23 mouse cellular contexts compared by ENCODE assay signal in the genomic region with DNA sequence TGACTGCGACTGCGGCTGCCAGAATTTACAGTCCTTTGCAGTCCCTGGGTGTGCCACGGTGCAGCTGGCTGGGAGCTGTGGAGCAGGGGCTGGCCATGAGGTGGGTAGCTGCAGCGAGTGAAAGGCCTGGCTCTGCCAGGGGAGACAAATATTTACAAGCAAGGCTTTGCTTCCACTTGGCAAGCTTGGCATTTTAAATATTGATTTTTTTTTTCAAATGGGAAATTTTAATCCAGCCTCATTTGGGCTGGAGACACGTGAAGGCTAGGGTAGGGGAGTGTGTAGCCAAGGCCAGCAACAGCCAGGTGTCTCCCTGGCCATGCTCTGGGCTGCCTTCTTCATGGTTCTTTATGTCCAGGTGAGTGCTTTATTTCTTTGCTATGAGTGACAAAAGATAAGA. TPM values are rescaled to one million over a fixed set of nuclear protein-coding genes. Genes with fewer than 3 reads are reported as not detected.
DNase-seq lines count a peak whose midpoint lies in the region; ATAC-seq and TF ChIP-seq lines count a peak whose summit lies in the region.
"Had no signal": no experiment of that assay in that cellular context is flagged by ENCODE, and none has a peak within 500 bp of the region (broad histone marks: within the 10 kb centered on the region; RNA-seq: fewer than 3 reads in every experiment).

No protein-coding gene starts in this region.

- H3K79me2 ChIP-seq in liver, adult 2 months (ENCODE audit: control insufficient read depth, insufficient read depth, low read length), result no peaks in the 10 kb centered on the region

- no peak for TF ChIP-seq CTCF in layer of hippocampus, adult 2 months (conservative IDR thresholded peaks at IDR 0.05)
- no peak for TF ChIP-seq CTCF in liver, adult 2 months (IDR thresholded peaks at IDR 0.05; ENCODE audit: low read depth, low read length)
- no peak for TF ChIP-seq CTCF in liver, postnatal 0 days (IDR thresholded peaks at IDR 0.05; ENCODE audit: low read depth)

- H3K36me3 ChIP-seq in forebrain, embryonic 13.5 days (ENCODE audit: poor library complexity, severe bottlenecking), result peaks cover 12% of the 10 kb centered on the region
- no peaks in the 10 kb centered on the region; the same call in 1 of the 2 replicates for H3K36me3 ChIP-seq in forebrain, embryonic 11.5 days (ENCODE audit: control insufficient read depth, insufficient read depth, low read length)
- no peaks in the 10 kb centered on the region for H3K36me3 ChIP-seq in liver, adult 2 months (ENCODE audit: control insufficient read depth, insufficient read depth, low read length)
- H3K36me3 ChIP-seq in liver, postnatal 0 days (replicated peaks; ENCODE audit: insufficient read depth, low read length), result no peaks in the 10 kb centered on the region
- H3K36me3 ChIP-seq: embryonic facial prominence, embryonic 10.5 days; embryonic facial prominence, embryonic 12.5 days; G1E had no signal

- no peak for TF ChIP-seq POLR2A in liver, adult 2 months (IDR thresholded peaks at IDR 0.05; ENCODE audit: extremely low read depth, insufficient read depth, low read length)

- no peak overlapping the region for H3K4me2 ChIP-seq in forebrain, embryonic 13.5 days
- no peak overlapping the region for H3K4me2 ChIP-seq in forebrain, embryonic 11.5 days (ENCODE audit: low read depth, low read length, severe bottlenecking)
- H3K4me2 ChIP-seq in liver, postnatal 0 days (ENCODE audit: low read depth, low read length), result no peak overlapping the region
- H3K4me2 ChIP-seq: embryonic facial prominence, embryonic 12.5 days had no signal

- H3K9me3 ChIP-seq in forebrain, embryonic 13.5 days (replicated peaks), result no peaks in the 10 kb centered on the region
- H3K9me3 ChIP-seq in forebrain, embryonic 11.5 days (ENCODE audit: control insufficient read depth, low read length), result no peaks in the 10 kb centered on the region
- no peaks in the 10 kb centered on the region for H3K9me3 ChIP-seq in liver, postnatal 0 days (ENCODE audit: low read length)
- H3K9me3 ChIP-seq: embryonic facial prominence, embryonic 10.5 days; embryonic facial prominence, embryonic 12.5 days had no signal

- no peak for DNase-seq in forebrain, embryonic 11.5 days (ENCODE audit: low spot score)
- no peak for DNase-seq in layer of hippocampus, adult 2 months (ENCODE audit: low spot score in 2 of 2)
- no peak for DNase-seq in layer of hippocampus, postnatal 14 days (ENCODE audit: low spot score in 2 of 2)
- peak; percentile 90 for DNase-seq in liver, adult 2 months (ENCODE audit: extremely low read depth, low read depth, low spot score)
- DNase-seq in liver, postnatal 0 days, result no peak
- DNase-seq: adrenal gland, adult 8-10 months; adrenal gland, postnatal 14 days; adrenal gland, postnatal 36 days; B cell, adult 2 months; cerebellum, adult 11-12 months; cerebellum, adult 2 months; cerebellum, adult 9-10 months; cerebellum, postnatal 25 days had no signal

- no peak overlapping the region for H3K4me3 ChIP-seq in forebrain, embryonic 13.5 days
- H3K4me3 ChIP-seq in forebrain, embryonic 11.5 days (ENCODE audit: low read depth, low read length), result no peak overlapping the region
- no peak overlapping the region for H3K4me3 ChIP-seq in layer of hippocampus, adult 2 months
- no peak overlapping the region for H3K4me3 ChIP-seq in liver, adult 2 months (ENCODE audit: insufficient read depth, low read depth, low read length)
- no peak overlapping the region for H3K4me3 ChIP-seq in liver, postnatal 0 days (ENCODE audit: low read depth, low read length)
- H3K4me3 ChIP-seq: embryonic facial prominence, embryonic 10.5 days; embryonic facial prominence, embryonic 12.5 days had no signal

- peak overlapping the region; percentile 16; the same call in 1 of the 2 replicates for H3K9ac ChIP-seq in forebrain, embryonic 13.5 days
- H3K9ac ChIP-seq in forebrain, embryonic 11.5 days (ENCODE audit: low read length), result no peak overlapping the region
- no peak overlapping the region for H3K9ac ChIP-seq in liver, adult 2 months (ENCODE audit: low read depth, low read length)
- no peak overlapping the region for H3K9ac ChIP-seq in liver, postnatal 0 days (replicated peaks)
- H3K9ac ChIP-seq: embryonic facial prominence, embryonic 12.5 days had no signal

- no peak for TF ChIP-seq EP300 in liver, postnatal 0 days (IDR thresholded peaks at IDR 0.05; ENCODE audit: low read depth)

- ATAC-seq in forebrain, embryonic 13.5 days, result no peak
- no peak for ATAC-seq in forebrain, embryonic 11.5 days (replicated peaks; ENCODE audit: low FRiP score)
- ATAC-seq in liver, postnatal 0 days, result no peak
- ATAC-seq: activated CD4-positive, CD25-positive, alpha-beta regulatory T cell, adult 4 months; CD4-positive, CD25-positive, alpha-beta regulatory T cell, adult 4 months; forebrain, embryonic 14.5 days; forebrain, embryonic 16.5 days; Patski had no signal

- no peak overlapping the region for H3K27ac ChIP-seq in forebrain, embryonic 13.5 days
- no peak overlapping the region for H3K27ac ChIP-seq in forebrain, embryonic 11.5 days (ENCODE audit: low read depth, low read length)
- peak overlapping the region; percentile 32; the same call in 1 of the 2 replicates for H3K27ac ChIP-seq in layer of hippocampus, adult 2 months
- H3K27ac ChIP-seq in liver, adult 2 months (replicated peaks; ENCODE audit: insufficient read depth, low read depth, low read length), result no peak overlapping the region
- H3K27ac ChIP-seq in liver, postnatal 0 days (ENCODE audit: low read depth), result no peak overlapping the region
- H3K27ac ChIP-seq: embryonic facial prominence, embryonic 10.5 days; embryonic facial prominence, embryonic 12.5 days had no signal

- no peaks in the 10 kb centered on the region for H3K27me3 ChIP-seq in forebrain, embryonic 13.5 days
- H3K27me3 ChIP-seq in forebrain, embryonic 11.5 days (ENCODE audit: control insufficient read depth, insufficient read depth, low read length), result no peaks in the 10 kb centered on the region
- 0 out of 2 replicates have a peak, but pooled peaks cover 5% of the 10 kb centered on the region for H3K27me3 ChIP-seq in liver, adult 2 months (ENCODE audit: control insufficient read depth, insufficient read depth, low read length)
- H3K27me3 ChIP-seq in liver, postnatal 0 days (ENCODE audit: insufficient read depth, low read length), result no peaks in the 10 kb centered on the region

- WGBS in forebrain, embryonic 13.5 days, result 76% methylated on average over 5 of the region's 5 CpGs
- 87% methylated on average over 5 of the region's 5 CpGs for WGBS in forebrain, embryonic 11.5 days
- 16% methylated on average over 5 of the region's 5 CpGs for WGBS in liver, adult 2 months
- 58% methylated on average over 5 of the region's 5 CpGs for WGBS in liver, postnatal 0 days (ENCODE audit: insufficient replicate concordance)

- H3K4me1 ChIP-seq in forebrain, embryonic 13.5 days, result peaks cover 22% of the 10 kb centered on the region
- 0 out of 2 replicates have a peak, but pooled peaks cover 1% of the 10 kb centered on the region for H3K4me1 ChIP-seq in forebrain, embryonic 11.5 days (replicated peaks; ENCODE audit: control insufficient read depth, insufficient read depth, low read length)
- peaks cover 8% of the 10 kb centered on the region for H3K4me1 ChIP-seq in liver, adult 2 months (ENCODE audit: control insufficient read depth, insufficient read depth, low read length)
- H3K4me1 ChIP-seq in liver, postnatal 0 days (ENCODE audit: insufficient read depth), result no peaks in the 10 kb centered on the region

RNA-seq across cellular contexts. Expression of a gene that starts 21.7 kb away (rescaled TPM):
- polyA plus RNA-seq in forebrain, embryonic 13.5 days (2015; fragmentation: Nextera tagmentation; extraction: Ambion mirVana), result 84.8 and 104 TPM in 2 replicates
- 39.2 and 40.6 TPM in 2 replicates for polyA plus RNA-seq in forebrain, embryonic 11.5 days (2014; fragmentation: Nextera tagmentation; extraction: Ambion mirVana)
- 100 to 1,000 TPM; 164 to 170 TPM for total RNA-seq in layer of hippocampus, adult 2 months (2021)
- total RNA-seq in layer of hippocampus, postnatal 14 days (2021), result 100 to 1,000 TPM; 127 to 142 TPM
- not detected in 2 replicates for total RNA-seq in liver, adult 2 months (2014; rRNA removed)
- polyA plus RNA-seq in liver, adult 2 months (2012; rRNA removed), result 0.13 TPM in 1 of 2 replicates, not detected in the other
- polyA plus RNA-seq in liver, postnatal 0 days (2015; fragmentation: Nextera tagmentation; extraction: Ambion mirVana), result not detected in 2 replicates
- total RNA-seq: adrenal gland, adult 18-20 months; adrenal gland, postnatal 14 days; adrenal gland, postnatal 36 days; G1E had no signal
- polyA plus RNA-seq: activated CD4-positive, CD25-positive, alpha-beta regulatory T cell, adult 4 months; CD4-positive, CD25-positive, alpha-beta regulatory T cell, adult 4 months; G1E; Patski had no signal

Comparison
In these comparisons a context has a peak if more than half of its experiments do, and no peak if none do; other contexts are left out.
1. RNA of a gene that starts 21.7 kb away (polyA plus RNA-seq): 84.8 to 104 TPM in forebrain, embryonic 13.5 days and 39.2 to 40.6 TPM in forebrain, embryonic 11.5 days; 0.13 TPM in liver, adult 2 months and not detected in liver, postnatal 0 days; every median in the first group is over 10 times any median in the second.